Mouse (Mus musculus): ENCODE data around the gene Mapkap1.

Gene Mapkap1

DNA sequence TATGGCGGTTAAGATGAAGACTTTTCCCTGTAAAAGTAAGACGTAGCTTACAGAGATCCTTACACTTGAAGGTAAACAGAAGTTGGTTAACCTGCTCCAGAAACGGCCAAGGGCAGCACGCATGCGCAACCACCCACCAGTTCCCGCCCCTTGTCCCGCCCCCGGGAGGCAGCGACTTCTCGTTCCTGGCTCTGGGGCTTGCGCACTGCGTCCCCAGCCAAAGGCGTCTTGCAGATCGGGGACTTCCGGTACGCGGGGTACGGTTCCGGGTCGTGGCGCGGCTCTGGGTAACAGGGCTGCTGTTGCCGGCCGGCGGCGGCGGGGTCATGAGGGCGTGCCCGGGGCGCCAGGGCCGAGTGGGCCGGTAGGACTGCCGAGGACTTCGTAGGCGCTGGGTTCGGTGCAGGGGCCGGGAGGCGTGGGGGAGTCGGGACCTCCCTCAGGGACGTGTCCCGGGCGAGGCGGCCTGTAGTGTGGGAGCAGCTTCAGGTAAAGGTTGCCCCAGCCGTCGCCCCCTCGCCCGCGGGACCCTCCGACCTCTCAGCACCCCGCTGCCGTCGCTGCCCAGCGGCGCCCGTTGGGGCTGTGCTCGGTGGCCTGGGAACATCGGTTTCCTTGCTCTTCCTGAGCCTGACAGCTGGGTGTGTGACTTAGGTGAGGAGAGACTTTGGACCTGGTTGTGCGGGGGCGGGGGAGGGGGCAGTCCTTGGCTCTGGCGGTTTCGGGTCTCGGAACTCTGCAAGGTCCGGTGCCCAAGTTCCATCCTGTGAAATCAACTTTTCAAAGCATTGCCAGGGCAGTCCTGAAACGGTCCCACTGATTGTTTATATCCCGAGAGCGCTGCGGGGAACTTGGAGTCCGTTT lies at the start of gene Mapkap1:
Mapkap1 (plus strand) TSS at position 171 of the 864 bp plus-strand sequence.
- DNase-seq (ENCODE audit: low spot score), result peak; percentile 99

DNA sequence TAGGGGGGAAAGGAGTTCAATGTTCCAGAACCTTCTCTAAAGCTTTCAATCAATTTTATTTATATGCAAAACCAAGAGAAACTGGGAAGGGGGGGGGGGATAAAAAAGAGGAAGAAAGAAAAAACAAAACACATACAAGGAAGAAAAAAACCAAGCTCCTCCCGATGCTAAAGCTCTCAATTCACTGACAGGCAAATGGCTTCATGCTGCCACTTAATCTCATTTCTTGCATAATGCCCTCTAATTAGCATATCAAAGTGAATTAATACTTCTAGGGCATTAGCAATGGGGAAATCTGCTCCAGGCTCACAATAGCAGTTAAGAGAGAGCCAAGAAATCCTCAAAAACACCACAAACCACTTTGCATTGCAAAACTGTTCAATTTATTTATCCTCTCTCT lies 42.9 kb upstream of the Mapkap1 start:
- DNase-seq (ENCODE audit: low spot score), result no peak

DNA sequence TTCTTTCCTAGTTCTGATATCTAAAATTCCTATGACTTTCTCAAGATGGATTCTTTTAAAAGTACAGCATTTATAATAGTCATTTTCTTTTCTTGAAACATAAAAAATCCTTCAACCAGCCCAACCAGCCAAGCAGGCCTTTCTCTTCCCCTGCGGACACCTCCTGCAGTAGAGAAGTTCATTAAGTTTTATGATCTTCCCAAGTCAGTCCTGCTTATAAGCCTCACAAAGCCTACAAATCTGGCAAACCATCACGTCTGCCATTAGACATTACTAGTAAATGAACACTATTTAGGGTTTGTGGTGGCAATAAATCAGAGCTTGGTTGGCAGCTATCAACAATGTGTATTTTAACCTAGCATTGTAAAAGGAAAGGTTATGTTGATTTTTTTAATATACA lies 39.5 kb upstream of the Mapkap1 start:
- no peak for DNase-seq (ENCODE audit: low spot score)

DNA sequence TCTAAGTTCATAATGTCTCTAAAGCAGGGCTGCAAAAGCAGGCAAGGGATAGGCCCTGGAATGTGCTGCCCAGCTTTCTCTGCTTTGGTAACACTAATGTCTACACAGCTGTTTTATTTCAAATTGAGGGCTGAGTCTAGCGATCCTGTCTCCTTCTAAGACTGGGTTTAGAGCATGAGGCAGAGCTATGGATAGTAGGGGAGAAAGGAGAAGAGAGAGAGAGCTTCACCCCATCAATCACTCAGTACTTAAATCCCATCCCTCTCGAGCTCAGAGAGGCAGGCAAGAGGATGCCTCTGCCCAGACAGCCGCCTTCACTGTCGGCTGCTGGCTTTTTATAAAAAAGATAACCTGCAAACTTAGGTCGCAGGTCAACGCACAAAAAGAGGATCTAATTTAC lies 38.2 kb upstream of the Mapkap1 start:
- peak; percentile 37 for DNase-seq (ENCODE audit: low spot score)

DNA sequence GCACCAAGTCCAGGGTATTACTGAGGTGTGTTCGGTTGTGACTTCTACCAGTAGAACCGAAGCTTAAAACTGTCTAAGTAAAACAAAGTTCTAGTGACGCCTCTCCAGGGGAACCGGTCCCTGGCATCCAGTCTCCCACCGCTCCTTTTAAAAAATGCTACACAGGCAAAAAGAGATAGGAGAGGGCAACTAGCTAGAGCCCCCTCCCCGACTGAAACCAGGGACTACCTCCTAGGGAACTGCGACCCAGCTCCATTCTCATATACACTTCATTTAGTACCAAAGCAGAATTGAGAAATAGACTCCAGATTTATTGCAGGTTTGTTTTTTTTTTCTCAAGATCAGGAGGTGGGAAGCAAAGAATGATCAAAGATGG lies 36.2 kb upstream of the Mapkap1 start:
- DNase-seq (ENCODE audit: low spot score), result no peak

DNA sequence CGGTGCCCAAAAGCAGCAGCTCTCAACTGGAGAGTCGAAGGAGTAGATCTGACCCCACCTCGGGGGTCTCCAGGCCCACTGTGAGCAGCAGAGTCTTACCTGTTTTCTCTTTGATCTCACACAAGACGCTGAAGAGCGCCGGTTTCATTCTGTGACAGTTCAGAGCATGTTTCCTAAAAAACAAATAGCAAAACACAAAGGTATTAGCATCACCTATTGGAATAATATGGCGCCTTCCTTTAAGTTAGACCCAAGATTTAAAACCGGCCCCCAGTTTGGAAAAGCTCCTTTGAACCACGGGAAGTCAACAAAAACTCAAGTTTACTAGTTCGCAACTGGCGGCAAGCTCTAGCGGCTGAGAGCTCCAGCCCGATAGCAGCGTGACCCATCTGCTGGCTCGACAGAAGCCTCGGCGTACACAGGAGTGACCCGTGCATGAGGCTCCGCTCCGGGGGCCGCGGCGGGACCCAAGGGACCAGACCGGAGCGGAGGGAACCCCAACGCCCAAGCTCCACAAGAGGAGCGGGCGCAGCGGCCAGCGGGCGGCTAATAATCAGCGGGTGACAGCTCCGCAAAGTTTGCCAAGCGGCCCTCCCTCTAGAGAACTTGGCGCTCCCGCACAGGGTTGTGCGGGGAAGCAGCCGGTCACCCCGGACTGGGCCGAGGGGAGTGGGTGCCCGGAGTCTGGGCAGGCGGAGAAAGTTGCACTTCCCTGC lies 35.7 kb upstream of the Mapkap1 start:
- peak; percentile 28 for DNase-seq (ENCODE audit: low spot score)

DNA sequence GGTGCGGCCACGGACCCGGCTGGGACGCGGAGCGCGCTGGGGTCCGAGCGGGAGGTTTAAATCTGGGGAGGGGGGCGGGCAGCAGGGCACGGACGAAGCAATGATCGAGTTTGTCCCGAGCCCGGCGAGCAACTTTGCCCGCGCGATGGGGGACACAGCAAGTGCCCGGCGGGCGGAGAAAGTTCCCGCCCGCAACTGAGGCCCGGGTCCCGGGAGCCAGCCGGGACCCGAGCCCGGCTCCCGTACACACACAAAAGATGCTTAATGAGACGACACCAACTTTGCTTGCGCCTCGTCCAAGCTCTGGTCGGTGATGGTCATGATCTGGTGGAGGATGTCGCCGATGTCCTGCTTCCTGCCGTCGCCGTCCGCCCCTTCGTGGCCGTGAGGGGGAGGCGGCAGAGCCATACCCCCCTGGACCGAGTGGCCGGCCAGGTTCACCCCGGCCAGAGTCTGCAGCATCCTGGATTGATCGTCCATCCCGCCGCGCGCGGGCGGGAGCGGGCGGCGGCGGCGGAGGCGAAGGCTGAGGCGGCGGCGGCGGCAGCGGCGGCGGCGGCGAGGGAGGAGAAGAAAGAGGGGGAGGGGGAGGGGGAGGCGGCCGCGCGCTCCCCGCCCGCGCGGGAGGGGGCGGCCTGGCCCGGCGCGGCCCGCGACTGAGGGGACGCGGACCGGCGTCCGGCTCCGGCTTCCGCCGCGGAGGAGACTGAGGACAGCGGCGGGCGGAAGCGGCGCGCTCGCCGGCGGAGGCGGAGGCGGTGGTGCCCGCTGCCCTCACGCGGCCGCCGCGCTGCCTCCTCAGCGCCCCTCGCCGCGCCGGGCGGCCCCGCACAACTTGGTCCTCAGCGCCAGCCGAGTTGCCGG lies 34.9 kb upstream of the Mapkap1 start:
- peak; percentile 57 for DNase-seq (ENCODE audit: low spot score)

DNA sequence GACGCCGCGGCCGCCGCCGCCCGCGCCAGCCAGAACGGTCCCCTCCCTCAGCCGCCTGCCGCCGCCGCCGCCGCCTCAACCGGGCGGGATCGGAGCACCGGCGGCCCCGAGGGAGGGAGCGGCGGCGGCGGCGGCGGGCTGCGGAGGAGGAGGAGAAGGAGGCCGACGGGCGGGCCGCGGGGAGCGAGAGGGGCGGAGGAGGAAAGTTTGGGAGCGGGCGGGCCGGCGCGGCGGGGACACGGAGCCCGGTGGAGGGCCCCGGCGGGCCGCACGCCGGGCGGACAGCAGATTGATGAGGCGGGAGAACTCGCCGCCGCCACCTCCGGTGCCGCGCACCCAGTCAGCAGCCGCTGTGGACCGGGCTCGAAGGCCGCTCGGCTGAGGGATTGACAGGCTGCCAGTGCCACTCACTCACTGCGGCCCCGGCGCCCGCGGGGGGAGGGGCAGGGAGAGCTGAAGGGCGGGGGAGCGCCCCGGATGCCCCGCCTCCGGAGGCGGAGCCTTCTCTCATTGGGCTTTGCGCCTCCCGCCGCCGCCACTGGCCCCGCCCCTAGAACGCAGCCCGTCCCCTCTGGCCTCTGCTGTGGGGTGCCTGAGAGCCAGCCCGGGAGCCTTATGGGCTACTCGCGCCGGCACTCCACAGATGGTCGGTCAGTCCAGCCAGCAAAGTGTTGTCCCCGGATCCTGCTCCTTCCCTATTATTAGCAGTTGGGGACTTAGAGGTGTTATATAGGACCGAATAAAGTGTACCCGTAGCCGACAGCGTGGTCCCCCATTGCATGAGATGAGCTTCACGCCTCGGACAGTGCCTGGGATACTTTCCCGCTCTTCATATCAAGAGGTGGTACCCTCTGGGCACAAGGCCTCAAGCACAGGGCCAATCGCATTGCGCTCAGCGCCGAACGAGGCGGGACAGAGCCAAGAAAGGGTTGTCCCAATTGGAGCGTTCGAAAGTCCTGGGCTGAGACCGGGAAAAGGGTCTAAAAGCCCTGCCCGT lies 34.0 kb upstream of the Mapkap1 start, which contains the start of gene Pbx3:
Pbx3 (minus strand) TSS at position 838 of the 997 bp plus-strand sequence.
- peak; percentile 95 for DNase-seq (ENCODE audit: low spot score)

DNA sequence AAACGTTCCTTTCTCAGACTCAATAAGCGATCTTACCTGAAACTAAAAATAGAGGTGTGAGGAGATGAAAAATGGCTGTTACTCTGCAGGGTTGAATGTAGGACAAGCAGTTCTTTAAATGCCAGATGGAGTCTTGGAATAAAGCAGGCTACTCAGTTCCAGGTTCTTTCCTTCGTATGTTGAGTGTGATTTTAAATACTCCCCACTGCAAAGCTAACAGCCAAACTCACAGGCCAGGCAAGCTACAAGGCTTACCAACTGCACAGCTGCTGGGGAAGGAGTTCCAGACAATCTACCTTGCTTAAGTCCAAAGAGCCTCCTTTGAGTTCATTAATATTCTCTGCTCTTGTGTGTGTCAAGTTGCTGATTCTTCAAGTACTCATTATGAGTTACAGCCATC lies 32.7 kb upstream of the Mapkap1 start:
- DNase-seq (ENCODE audit: low spot score), result no peak

DNA sequence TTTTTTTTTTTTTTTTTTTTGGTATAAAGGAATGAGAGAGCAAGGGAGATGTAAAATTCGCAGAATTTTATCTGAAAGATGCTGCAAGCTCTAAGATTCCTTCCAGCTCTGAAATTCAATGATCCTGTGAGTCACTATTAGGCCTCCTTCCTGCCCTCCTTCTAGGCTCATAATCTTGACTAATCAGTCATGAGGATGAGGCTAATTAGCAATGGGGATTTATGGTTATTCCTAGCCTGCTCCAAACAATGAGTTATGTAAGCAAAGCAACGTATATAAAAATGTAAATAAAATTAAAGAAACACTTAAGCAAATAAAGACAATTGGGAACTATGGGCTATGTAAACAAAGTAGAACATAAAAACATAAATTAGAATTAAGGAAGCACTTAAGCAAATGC lies 32.2 kb upstream of the Mapkap1 start:
- DNase-seq (ENCODE audit: low spot score), result no peak

DNA sequence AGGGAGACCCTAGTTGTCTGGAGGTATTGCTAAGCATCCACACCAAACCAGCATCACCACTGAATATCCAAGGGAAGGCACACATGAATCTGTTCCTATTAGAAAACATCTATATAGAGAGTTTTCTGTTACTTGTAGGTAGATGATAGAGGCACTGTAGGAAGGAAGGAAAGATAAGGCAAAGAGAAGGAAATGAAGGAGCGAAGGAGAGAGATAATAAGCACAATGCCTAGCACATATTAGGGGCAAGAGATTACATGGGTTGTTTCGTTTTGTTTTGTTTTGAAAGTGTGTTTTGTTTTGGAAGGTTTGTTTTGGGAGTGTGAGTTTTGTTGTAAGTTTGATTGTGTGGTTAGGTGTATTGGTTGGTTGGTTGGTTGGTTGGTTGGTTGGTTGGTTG lies 27.6 kb upstream of the Mapkap1 start:
- DNase-seq (ENCODE audit: low spot score), result no peak

DNA sequence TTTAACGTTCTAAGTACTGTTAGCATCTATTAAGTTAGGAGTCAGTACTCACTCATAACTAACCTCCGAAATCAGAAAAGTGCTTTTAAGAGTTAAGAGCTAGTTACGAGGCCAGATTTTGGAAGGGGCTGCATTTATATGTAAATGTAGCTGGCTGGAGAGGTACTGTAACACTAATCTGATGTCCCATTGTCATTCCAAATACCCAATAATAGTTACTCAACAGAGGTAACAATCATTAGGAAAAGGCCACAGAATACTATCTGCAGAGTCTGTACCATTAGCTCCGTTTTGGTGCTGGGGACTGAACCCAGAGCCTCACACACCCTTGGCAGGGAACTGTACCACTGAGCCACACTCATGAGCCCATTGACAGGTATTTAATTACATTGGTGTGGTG lies 7.0 kb upstream of the Mapkap1 start:
- no peak for DNase-seq (ENCODE audit: low spot score)

DNA sequence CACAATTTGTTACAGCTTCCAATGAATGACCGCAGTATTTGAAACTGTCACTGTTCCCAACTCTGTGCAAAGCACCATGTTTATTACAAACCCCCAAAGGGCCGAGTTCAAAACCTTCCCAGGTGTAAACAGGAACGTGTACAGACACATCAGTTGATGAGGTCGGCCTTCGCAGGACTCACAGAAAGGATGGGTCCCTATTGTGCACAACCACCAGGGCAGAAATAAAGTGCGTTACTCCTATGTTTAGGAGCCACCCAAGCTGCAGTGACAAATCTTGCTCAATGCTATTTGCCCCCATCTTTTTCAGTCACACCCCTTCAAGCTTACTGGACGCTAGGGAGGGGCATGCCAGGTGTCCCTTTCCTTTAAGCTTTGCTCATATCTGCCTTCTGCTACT lies 1.0 kb downstream of the Mapkap1 start:
- peak; percentile 2 for DNase-seq (ENCODE audit: low spot score)

DNA sequence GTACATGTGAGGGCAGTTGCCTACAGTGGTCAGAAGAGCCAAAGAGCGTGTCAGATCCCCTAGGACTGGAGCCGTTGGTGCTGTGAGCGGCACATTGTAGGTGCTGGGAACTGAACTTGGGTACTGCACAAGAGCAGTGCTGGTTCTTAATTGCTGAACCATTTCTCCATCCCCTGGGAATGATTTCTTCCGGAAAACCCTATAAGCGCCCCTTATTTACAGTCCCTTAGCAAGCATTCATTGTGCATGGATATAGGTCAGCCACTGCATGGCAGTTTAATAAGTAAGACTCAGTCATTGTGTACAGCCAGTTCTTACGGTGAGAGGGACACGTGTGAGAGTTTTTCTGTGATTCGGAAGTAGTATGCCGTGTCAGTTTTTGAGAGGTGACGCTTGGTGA lies 1.8 kb downstream of the Mapkap1 start:
- no peak for DNase-seq (ENCODE audit: low spot score)

DNA sequence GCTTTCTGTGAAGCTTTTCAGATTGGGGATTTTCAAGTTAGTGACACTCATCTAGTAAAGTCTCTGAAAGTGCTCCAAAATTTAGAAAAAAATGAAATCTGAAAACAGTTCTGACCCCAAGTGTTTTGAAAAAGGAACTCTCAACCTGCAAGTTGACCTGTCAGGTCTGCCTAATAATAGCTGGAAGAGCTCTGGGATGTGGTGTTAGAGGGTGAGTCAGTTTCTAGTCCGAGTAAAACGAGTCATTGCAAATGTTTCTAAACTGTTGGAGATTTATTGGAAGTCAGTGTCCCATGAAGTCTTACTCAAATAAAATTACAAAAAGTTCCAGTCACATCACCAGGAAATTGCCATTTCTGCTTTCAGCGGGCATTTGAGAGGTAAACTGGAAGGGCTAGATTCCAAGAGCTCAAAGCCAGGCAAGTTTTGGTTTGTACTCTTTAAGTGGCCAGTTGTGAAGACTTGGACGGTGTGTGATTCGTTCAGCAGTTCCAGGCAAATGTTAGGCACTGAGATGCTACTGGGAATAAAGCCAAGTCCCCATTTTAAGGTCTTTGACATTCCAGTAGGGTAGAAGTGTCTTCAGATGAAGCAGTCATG lies 3.3 kb downstream of the Mapkap1 start:
- no peak for DNase-seq (ENCODE audit: low spot score)

DNA sequence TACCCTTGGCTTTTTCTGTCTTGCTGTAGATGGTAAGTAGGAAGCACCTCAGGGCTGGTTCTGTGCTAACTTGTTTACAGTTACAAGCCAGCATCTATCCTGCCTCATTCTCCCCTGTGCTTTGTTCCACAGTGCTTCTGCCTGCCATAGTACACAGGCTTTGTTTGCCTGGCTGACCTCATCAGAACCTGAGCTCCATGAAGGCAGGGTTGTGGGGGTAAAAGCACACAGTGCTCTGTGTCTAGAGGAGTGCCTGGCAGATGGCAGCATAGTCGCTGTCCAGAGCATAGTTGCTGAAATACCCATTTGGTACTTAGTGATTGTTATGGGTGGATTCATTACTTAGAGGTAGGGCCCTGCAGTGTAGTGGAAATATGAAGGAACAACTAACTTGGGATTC lies 13.7 kb downstream of the Mapkap1 start:
- no peak for DNase-seq (ENCODE audit: low spot score)

DNA sequence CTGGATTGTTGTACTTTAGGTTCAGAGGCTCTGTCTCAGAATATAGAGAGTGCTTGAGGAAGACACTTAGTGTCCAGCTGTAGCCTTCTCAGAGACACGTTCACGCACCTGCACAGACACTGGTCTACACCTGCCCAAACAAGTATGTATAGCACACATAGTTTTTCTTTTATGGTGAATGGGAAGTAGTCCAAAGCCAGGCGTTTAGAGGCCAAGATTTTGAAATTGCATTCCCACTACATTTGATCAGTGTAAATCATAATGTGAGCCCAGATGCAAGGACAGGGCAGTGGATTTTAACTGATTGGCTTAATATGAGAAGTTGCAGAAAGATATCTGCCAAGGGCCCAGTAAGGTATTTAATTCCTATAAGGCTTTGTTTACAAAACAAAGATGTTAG lies 17.6 kb downstream of the Mapkap1 start:
- DNase-seq (ENCODE audit: low spot score), result no peak

DNA sequence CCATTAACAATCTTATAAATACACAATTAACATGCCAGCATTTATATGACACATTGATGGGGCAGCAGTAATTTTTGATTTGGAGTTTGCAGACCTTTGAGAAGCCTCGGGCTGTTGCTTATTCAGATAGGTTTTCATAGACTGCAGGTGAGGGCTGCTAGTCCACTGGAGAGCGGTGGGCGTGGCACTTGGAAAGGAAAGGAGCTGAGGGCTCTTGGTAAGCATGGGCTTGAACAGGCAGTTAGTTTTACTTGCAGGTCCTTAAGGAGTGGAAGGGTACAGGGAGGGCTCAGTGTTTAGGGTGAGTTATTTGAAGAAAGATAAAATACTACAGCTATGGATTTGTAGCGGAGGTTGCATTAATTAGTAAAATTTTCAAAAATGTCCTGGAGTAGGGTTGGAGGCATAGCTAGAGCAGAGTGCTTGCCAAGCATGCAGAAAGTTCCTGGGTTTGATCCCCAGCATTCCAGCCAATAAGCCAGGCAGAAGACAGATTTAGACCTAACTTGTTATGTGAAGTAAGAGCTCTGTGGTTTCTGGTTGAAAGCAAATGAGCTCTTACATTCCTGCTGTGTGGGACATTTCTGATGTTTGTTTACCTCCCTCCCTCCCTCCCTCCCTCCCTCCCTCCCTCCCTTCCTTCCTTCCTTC lies 19.1 kb downstream of the Mapkap1 start:
- DNase-seq (ENCODE audit: low spot score), result no peak

DNA sequence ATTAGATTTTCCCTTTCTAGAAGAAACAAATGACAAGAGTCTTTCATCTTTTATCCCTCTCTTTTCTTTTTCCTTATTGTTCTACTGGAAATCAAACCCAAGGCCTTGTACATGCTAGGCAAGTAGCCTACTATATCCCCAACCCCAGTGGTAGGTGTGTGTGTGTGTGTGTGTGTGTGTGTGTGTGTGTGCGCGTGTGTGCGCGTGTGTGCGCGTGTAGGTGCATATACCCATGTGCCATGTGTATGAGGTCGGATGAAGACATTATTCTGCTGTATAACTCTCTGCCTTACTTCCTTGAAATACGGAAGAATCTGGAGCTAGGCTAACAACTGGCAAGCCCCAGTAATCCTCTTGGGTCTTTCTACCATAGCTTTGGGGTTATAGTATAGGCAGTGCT lies 24.1 kb downstream of the Mapkap1 start:
- no peak for DNase-seq (ENCODE audit: low spot score)

DNA sequence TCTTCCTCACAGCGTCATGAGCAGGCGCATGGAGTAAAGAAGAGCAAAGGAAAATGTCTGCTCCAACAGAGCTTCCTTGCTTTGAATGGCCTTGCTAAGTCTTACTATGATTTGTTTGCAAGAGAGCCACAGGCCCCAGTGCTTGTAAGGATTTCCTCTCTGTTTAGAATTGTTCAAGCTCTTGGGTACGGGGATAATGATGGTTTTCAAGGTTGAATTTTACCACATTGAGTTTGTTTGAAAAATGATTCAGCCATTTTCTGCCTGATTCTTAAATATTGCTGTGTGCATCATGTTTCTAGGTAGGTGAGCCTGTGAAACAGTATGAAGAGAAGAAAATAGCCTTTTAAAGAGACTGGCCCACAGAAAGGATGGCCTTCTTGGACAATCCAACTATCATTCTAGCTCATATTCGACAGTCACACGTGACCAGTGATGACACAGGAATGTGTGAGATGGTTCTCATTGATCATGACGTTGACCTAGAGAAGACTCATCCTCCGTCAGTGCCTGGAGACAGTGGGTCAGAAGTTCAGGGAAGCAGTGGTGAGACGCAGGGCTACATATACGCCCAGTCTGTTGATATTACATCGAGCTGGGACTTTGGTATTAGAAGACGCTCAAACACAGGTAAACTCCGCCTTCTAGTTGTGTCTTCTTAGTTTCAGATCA lies 25.3 kb downstream of the Mapkap1 start:
- no peak for DNase-seq (ENCODE audit: low spot score)

All from yolk sac, embryonic 10.5 days (tissue).